Mouse (Mus musculus) cerebellum, adult 11 months (tissue): ENCODE results near the gene Upf2.
"Not testable (repeated sequence)": the region's sequence is repeated elsewhere in the genome, so short reads cannot be mapped to it uniquely, and the experiment has no call there.

Experiments used
- DNase-seq: peaks from one replicate; pipeline ENCODE4 v3.0.0; 2022

Upf2 gene

DNA sequence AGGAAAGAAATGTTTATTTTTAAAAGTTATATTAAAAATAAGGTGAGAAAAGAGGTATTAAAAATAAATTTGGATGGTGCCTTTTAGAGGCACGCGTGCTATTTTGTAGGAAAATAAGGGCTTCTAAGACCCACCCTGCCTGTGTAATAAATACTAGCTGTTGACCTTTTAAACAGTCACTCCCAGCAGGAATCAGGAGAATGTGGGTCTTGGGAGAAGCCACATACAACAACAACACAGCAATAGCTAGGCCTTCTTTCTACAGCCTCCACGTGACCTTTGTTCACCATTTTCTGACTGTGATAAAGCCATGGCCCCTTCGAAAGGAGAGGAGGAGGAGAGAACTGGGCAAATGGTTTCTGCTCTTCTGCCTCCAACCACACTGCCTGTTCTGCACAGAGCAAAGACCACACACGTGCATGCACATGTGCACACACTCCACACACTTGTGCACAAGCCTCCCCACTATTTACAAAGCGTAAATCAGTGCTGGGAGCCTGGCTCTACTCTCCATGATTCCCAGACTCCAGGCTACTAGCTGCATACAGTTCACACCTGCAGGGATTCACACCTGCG, 121.5 kb downstream of the Upf2 start:
- no peak for DNase-seq

DNA sequence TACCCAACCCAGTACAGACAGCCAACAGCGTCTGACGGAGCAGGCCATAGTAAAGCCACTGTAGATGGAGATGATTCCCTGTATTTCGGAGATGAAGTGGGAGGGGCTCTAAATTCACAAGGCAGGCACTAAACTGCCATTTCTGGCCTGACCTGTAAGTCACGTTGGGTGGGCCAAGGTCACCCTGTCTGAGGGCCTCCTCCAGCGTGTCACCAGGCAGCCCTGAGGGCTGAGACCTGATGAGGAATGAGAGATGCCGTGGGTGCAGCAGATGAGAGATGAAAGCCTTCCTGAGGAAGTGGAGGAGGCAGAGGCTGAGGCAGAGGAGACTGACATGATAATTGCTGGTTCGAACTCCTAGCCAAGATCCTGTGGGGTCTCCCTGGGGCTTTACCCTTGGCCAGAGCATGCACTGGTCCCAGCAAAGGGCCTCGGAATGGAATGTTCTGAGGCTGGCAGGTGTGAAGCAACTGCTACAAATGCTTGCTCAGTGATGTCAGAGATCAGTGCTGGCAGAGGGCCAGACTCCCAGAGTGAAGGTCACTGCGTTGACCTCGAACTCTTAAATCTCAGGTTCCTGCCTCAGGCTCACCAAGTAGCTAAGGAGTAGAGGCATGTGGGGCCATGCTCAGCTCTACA, 123.7 kb downstream of the Upf2 start:
- no peak for DNase-seq

DNA sequence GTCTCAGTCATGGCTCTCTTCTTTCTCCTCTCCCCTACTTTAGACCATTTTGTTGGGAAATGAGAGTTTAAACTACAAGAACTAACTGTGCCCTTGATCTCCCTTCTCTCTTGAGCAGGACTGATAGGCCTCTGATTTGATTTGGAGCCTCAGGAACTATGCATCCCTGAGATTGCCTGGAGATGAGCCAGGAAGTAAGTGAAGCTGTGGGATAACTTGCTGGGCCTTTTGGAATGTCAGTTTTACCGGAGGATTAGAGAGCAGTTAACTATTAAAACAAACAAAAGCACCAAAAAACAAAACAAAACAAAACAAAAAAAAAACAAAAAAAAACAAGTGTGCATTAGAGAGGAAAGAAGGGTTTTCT, 124.2 kb downstream of the Upf2 start:
- no peak for DNase-seq

DNA sequence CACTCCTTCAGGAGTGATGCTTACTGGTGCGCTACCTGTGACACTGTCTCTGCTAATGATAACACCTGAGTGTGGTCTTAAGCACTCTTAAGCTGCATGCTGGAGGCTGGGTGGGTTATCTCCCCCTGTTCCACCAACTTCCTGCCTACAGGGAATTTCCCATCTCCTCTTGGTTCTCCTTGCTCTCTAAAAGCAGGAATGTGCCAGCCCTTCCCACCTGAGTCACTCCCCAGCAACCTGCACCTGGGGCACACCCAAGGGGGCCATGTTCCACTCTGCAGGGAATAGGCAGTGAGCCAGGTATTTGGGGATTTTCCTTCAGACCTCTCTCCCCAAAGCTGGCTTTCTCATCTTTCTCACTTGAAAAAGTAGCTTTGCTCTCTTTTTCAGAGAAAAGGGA, 128.8 kb downstream of the Upf2 start:
- DNase-seq, result no peak

DNA sequence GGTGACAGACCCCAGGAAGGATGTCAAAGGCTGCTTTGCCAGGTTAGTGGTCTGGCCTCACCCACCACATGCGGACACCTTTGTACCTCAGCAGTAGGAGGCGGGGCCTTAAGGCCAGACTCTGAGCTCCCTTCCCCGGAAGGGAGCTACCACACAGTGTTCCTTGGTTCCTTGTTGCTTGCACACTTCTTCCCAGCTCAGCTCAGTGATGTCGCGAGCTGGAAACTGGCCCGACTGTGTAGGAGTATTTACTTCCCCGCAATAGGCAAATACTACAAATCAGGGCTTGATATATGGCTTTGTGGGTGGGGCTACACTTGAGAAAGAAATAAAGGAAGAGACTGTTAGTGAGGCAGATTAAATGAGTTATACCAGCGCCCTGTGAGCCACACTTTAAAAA, 129.8 kb downstream of the Upf2 start:
- DNase-seq, result no peak

DNA sequence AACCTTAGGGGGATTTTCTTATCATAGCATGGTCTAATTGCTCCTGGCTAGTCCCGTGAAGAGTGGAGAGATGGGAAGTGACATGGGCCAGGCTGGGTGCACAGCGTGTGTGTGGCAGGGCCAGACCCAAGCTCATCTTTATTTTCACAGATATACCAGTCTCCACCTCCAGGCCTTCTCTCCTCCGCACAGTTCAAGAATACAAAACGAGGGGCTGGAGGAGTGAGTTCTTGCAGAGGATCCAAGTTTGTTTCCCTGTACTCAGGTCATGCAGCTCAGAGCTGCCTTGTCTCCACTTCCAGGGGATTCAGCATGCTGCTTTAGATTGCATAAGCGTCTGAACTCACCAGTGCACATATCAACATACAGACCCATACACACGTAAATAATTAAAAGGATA, 131.3 kb downstream of the Upf2 start:
- no peak for DNase-seq

DNA sequence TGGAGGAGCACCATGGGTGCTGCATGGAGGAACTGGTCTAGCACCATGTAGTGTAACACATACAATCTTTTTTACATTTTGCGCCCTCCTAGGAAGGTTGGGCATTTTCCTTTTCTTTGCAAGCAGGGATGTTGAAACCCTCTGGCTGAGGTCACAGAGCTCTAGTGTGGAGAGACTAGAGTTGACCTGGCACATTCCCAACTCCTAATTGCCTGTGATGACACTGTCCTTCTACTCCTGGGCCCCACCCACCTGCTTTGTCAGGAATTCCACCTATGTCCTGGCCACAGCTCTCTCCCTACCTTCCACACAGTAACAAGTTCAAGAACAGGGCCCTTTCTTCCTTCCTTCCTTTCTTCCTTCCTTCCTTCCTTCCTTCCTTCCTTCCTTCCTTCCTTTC, 132.4 kb downstream of the Upf2 start:
- DNase-seq, result no peak

DNA sequence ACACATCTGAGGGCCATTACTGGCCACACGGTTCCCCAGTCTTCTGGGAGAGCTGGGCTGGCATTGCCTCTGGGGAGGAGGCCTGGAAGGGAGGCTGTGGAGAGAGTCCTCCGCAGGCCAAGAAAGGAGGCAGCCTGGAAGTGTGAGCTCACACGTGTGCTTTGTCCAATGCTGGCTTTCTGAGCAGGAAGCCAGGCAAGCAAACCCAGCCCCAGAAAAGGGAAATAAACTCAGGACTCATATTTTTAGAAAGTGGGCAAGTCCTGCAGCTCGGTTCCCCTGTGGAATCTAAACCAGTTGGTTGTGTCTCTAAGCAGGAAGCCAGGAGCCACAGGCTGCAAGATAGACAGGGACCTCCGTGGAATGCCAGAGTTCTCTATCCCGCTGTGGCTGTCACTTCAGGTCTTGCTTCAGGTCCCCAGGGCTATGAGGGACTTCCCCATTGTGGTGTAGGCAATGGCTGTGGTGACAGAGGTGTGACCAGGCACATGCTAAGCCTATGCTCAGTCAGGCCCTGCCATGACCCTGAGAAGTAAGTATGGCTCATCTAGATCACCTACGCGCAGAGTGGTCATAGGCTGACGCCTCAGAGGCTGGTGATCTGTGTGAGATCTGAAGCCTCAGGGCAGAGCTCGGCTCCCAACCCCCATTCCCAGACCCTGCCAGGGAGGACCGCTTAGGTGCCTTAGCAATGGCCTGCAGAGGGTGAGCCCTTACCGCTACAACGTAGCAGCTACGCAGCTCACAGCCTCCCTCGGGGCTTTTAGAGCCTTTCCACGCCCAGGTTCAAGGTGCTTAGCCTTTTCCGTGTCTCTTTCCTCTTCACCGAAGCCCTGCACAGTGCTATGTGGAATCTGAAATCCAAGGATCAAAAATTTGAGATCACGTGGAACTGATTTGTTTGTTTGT, 134.6 kb downstream of the Upf2 start:
- DNase-seq, result no peak

DNA sequence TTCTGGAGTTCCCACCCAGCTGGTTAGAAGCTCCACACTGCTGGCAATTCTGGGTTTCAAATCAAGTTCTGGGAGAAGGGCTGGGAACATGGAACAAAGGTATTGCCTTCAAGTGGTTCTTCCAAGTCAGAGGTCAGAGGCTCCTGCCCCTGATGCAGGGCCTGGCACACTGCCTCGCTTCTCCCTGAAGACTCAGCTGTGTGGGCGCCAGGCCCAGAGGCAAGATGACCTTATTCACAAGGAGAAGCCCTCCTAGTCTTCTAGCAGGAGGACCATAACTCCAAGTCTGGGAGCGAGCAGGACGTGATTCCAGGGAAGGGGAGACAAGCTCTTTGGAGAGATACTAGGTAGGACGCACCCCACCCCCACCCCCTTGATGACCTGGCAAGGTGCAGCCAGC, 135.9 kb downstream of the Upf2 start:
- no peak for DNase-seq

DNA sequence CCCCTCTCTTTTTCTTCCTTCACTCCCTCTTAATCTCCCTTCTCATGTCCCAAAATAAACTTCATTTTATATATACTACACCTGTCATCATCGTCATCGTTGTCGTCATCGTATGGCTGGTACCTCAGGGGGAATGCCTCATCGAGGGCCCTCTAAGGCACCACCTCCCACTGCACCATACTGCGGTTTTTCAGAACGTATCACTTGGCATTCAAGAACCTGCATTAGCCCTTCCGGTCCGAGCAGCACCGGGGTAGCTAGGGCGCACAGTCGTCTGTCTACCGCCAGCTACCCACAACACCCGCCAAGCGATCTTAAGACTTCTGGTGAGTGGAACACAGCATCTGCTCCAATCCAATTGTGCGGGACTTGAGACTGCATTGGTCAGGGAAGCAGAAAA, 138.7 kb downstream of the Upf2 start:
- DNase-seq, result not testable (repeated sequence)

DNA sequence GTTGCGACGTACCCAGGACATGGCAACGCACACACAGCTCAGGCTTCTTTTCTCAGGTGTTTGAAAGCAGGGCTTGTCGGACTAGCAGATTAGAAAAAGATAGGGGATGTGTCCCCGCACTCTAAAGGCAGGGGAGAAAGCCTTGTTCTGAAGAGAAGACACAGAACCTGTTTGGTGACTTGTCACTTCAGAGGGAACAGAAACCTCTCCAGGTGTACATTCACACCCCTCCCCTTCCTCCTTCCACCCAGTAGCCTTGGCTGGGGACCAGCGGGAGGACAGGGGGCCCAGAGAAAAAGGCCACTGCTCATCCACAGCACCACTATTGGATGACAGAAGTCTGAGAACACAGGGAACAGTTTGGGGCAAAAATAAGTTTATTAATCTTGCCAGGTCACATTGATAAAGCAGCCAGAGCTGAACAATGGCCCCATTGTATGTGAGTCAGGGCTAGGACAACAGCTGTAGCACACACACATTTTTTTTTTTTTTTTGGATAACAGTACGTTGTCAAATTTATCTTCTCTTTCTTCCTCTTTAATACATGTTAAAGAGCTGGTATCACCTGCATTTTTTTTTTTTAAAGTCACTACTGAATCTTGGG, 145.9 kb downstream of the Upf2 start:
- no peak for DNase-seq

DNA sequence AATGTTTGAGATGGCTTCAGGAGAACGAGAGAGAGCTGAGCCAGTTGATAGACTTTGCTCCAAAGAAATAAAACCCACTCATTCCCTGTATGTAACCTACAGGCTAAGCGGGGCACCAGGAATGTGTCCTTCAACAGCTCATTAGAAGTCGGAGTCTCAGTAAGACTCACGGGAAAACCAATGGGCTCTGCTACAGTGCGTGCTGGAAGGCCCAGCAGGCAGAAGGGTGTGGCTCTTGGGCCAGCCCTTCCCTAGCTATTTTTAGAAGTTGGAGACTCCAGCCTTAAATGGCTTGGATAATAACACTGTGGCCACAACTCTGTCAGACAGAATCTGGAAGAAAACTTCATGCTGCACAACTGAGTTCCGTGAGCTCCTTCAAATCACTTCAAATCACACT, 147.7 kb downstream of the Upf2 start:
- DNase-seq, result no peak

DNA sequence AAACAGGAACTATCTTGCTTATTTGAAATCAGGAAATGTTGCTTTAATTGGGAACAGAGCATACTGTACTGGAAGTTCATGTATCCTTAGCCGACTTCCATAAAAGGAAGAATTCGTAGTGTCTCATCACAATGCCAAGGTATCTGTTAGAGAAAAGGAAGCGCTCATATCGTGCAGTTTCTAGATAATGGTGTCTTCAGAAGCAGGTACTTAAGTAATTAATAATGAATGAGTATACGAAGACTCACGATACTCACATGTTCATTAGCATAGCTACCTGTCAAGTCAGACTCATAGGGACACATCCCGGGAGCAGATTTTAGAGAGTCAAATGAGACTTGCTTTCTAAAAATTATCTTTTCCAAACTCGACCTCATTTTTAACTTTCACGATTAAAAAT, 148.2 kb downstream of the Upf2 start:
- DNase-seq, result no peak

DNA sequence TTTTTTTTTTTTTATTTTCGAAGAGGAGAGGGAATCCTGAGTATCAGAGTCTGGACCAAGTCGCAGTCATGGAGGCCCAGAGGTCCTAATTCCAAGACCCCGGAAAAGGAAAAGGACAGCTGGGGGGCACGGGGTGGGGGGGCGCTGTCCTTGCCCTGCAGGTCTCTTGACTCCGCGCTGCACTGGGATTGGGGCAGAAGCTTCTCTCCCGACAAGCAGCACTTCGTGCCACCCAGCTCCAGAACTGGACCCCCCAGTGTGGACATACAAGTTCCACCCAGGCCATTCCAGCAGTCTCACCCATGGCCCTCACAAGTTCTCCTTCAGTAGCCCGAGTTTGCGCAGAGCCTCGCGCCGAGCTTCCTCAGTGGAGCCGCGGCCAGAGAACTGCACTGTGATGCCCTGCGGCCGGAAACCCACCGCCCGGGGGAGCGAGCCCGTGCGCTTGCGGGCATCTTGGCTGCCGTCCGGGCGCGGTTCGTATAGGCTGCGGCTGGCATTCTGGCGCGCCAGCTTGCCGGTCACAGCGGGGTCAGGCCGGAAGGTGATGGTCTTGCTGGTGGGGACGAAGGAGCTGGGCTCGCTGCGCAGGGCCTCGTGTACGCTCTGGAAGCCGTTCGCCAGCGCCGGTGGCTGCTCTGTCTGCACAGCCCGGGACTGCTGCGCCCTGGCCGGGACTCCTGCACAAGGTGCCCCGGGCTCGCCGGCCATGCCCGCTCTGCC, 148.9 kb downstream of the Upf2 start:
- no peak for DNase-seq

DNA sequence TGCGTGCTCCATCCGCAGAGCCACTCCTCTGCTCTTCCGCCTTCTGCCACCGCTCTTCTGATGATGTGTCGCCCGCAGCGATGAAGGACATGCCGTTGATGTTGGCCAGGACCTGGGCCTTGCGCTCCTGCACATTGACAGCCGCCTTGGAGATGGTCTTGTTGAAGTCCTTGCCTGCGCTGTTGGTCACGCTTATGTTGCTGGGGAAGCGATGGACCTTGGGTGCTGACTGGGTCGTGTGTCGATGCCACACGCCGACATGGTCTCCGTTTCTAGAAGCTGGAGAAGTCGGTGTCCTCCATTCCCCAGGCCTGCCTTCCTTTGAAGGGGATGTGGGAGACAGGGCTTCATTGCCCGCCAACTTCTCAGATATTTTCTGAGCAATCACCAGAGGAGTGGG, 149.5 kb downstream of the Upf2 start:
- no peak for DNase-seq

DNA sequence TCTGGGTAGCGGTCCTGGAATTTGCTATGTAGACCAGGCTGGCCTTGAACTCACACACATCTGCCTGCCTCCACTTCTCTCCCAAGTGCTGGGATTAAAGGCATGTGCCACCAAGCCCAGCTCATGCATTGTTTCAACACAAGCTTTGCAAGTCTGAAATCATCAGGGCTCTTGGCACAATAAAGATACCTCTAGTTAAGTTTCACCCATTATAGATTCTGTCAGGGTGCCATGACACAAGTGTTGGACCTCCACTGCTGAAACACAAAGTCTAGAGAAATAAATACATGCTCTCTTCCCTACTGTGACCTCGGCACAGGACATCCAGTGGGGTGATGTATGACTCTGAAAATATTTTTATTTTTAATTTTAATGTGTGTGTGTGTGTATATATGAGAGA, 154.2 kb downstream of the Upf2 start:
- no peak for DNase-seq
